Mouse (Mus musculus) ovary, postnatal 10 days (tissue): ENCODE data around the gene Phka1.
"Not testable (repeated sequence)": the region's sequence is repeated elsewhere in the genome, so short reads cannot be mapped to it uniquely, and the experiment has no call there.

Experiments
- DNase-seq: peaks from one replicate; pipeline ENCODE4 v3.0.0; 2022; ENCODE audit warnings: low spot score

Phka1 gene

DNA sequence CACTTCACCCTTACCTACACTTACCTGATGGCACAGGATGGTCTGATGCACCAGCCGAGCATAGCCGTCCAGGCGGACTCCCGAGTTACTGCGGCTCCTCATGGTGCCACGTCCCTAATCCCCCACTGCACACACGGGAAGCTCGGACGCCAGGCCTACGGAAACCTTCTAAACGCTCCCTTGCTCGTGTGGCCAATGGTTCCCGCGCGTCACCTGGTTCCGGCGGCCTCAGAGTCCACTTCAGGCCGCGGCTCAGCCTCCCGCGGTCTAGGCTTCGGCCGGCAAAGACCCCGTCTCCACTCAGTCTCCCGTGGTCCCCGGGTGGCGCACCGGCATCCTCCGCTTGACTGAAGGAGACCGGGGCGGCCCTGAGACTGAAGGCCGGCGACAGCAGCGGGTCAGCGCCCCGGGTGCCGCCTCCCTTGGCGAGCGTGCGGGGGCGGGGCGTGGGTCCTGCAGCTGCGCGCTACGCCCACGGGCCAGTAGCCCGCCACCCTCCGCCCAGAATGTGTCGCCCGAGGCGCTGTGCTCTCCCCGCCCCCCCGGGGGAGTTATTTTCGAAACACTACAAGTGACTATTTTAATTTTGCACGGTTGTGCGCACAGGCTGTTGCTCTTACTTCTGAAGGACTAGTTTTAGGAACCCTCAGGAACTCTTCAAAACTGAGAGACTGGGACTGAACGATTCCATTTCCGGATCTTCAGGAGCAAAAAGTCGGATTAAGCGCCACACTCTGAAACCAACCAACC lies at the start of gene Phka1:
TSS of gene Phka1 (minus strand) at position 424 of the 750 bp plus-strand sequence.
- DNase-seq, result peak; percentile 42

DNA sequence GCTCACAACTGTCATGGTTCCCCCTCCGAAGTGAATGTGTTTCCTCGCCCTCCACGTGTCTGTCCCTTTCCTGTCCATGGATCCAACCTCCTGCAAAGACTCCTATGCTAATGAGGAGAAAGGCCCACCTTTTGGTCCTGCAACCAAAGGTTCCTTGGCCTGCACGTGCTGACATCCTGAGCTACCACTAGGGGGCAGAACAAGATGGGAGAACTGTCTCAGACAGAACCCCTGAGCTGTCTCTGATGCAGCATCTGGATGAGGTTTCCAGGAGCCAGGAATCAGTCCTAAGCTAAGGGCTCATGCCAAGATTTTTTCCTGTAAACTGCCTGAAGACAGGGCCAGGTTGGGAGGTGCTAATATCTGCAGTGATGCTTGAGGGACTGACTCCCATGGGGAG lies 45.2 kb upstream of the Phka1 start:
- DNase-seq, result not testable (repeated sequence)

DNA sequence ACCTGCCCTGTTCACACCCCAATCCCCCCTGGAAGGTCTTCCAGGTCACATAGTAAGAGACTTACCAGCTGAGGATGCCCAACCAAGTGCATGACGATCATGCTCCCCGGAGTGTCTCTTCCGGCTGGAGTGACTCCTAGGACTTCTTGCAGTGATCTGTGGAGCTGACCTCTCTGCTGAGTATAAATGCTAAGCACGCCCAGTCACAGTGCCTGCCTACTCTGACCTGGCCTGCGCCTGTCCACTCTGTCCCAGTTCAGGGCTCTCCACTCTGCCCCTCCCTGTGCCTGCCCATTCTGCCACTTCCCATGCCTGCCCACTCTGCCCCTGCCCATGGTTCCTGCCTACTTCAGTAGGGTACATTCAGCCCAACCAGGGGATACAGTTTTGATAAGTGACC lies 42.8 kb upstream of the Phka1 start, which contains the start of gene Gm3880:
TSS of gene Gm3880 (minus strand) at position 101 of the 400 bp plus-strand sequence.
- DNase-seq, result not testable (repeated sequence)

DNA sequence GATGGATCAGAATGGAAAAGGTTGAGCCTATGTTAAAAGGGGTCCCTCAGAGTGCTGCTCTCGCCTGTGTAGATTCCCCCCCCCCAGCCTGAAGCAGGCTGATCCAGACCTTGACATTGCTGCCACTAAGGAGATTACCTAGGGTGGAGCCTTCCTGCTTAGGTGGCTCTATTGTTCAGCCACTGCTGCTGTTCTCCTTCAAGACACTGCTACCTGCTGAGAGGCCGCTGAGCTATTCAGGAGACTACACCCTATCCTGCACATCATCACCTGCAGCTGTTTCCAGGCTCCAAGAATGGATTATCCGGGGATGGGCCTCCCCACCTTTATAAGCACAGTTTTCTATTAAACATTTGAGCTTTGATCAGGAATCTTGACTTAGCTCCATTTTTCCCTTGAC lies 40.7 kb upstream of the Phka1 start:
- not testable (repeated sequence) for DNase-seq

DNA sequence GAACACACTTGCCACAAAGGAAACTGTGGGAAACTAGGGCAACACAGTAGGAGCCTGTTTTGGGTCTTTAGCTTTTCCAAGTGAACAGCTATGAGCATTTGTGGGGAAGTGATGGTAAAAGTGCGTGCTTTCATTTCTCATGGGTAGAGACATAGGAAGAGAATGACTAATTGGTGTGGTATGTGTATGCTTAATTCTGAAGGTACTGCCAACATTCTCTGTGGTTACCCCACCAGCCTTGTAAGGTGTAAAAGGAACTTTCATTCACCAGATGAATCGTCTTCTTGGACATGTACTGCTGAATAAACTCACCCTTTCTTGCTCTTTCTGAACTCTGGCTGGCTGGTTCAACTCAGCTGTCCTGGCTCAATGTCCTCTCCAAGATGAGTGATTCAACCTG lies 22.6 kb upstream of the Phka1 start:
- no peak for DNase-seq

DNA sequence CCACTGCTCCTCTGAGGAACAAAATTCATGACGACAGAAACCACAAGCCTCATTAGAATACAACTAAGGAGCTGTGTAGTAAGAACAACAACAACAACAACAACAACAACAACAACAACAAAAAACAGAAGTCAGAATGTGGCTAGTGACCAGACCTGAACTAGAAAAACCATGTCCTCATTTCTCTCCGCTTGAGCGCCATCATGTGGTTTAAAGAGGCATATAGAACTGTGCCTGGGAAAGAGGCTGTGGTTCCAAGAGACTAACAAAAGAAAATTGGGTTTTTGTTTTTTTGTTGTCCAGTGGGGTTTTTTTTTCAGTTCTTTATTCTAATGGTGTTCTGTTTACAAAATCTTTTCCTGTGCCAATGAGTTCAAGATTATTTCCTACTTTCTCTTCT lies 16.7 kb upstream of the Phka1 start:
- no peak for DNase-seq

DNA sequence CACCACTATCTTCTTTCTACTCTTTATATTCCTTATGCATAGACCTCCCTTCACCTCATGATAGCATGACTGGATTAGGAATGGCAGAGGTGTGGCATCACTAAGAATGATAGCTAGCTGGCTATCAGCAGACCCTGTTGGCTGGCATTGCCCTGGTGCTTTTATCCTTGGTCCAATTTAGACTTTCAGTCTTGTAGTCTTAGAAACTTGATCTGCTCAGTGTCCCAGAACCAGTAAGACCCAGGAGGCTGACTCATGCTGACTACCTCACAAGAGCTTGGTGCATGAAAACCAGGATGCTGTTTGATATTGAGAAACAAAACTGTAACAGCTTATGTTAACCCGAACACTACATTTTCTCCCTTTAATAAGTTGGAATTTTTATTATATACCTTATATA lies 1.6 kb upstream of the Phka1 start:
- no peak for DNase-seq

DNA sequence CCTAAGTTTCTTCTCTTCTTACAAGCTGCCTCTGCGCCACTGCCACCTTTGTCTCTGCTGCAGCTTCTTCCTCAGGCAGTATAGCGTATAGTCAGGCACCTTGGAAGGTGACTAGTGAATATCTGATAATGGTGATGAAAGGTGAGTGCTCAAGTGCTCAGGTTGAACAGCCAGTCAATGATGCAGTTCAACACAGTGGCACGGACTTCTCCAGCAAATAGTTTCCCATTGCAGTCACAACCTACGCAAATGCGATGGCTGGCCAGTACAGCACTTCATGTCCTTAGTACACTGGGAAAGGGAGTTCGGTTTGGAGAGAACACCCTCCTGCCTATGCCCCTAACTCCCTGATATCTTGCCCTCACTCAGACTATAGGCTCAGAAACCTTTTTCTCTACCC lies 1.1 kb upstream of the Phka1 start:
- no peak for DNase-seq

DNA sequence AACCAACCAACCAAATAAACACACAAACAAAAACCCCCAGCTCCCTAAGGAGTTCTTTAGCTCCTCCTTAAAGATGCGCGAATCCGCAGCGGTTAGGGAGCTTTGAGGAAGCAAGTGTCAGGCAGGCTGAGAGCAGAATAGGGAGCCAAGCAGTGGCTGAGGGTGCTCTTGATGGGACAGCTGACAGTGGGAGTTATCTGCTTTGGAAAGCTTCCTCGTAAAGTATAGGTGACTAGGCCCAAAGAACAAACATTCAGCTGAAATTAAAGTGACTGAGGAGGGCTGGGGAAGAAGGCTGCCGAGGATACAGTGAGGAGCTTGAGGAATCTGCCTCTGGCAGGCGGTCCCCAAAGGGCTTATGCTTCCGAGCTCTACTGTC lies 516 bp upstream of the Phka1 start:
- no peak for DNase-seq

DNA sequence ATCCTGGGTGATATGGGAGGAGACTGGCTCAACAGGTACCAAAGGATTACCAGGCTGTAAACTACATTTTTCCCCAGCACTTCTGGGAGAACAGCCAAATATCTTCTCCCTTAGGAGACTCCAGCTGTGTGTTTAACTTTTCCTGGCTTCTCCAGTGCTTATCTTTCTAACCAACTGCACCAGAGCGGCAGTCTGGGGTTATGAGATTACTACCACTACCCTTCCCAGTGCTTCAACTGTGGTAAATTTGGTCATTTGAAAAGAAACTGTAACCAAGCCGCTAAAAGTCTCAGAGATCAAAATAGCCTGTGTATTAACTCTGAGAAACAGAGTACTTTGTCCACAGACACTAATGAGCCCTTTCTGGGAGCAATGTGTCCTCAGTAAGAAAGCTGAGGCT lies 42.8 kb downstream of the Phka1 start:
- DNase-seq, result no peak

DNA sequence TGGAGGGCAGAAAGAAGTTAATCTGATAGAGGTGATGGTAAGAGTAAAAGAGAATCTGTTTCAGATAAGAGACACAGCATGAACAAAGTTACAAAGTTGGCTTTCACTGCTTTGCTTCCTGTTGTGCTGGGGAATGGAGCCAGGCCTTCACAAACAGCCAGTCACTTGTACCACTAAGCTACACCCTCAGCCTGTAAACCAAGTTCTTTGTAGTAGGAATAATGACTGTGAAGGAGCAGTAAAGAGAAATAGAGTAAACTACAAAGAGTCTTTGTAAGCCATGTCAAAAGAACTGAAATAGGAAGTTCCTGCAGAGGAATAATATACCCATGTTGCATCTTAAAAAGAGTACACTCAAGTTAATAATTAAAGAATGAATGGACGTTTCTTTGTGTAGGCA lies 55.5 kb downstream of the Phka1 start:
- DNase-seq, result no peak

DNA sequence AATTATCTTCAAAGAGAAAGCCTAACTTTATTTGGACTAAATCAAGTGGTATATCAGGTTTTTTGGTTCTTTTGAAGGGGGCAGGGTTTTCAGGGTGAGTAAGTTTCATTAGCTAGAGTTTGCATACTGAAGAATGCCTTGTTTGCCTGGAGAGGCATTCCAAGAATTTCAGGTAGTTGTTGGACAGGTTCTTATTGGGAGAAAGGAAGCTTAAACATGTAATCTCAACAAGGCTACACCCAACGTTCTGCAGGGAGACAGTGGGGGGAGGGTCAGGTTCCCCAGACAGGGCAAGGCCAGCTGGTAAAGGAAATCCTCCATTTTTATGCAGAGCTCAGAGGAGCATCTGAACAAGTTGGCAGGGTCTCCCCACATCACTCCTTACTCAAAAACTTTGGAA lies 72.9 kb downstream of the Phka1 start:
- DNase-seq, result no peak

DNA sequence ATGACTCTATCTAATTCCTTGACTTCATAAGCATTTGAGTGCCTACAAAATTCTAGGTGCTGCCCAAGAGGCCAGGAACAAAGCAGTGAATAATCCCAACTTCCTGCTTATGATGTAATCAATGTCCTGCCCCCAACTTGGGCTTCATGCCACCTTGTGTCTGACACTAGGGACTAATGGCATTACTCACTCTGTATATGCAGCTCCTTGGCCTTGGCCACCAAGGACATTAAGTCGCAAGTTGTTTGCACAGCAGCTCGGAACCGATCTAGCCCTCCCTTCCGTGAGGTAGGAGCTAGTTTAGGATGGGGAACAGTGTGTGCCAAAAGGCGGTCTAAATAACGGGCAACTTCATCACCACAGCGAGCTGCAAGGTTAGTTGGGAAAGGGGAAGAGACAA lies 87.1 kb downstream of the Phka1 start:
- DNase-seq, result no peak

DNA sequence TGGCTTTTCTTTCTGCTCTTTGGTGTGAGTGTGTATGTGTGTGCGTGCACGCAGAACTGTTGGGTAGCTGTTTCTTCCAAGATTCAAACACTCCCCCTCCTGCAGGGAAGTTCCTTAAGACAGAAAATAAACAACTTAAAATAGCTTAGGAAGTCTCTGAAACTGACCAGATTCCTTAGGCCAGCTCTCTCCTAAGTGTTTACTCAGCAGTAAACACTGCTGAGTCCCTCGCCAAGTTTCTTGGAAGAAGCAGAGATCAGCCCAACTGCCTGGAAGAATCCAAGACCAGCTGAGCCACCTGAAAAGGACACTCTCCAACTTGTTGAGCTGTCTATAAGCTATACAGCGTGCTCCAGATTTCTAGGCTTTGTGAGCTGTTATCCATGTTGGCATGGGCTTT lies 134.8 kb downstream of the Phka1 start:
- DNase-seq, result no peak

DNA sequence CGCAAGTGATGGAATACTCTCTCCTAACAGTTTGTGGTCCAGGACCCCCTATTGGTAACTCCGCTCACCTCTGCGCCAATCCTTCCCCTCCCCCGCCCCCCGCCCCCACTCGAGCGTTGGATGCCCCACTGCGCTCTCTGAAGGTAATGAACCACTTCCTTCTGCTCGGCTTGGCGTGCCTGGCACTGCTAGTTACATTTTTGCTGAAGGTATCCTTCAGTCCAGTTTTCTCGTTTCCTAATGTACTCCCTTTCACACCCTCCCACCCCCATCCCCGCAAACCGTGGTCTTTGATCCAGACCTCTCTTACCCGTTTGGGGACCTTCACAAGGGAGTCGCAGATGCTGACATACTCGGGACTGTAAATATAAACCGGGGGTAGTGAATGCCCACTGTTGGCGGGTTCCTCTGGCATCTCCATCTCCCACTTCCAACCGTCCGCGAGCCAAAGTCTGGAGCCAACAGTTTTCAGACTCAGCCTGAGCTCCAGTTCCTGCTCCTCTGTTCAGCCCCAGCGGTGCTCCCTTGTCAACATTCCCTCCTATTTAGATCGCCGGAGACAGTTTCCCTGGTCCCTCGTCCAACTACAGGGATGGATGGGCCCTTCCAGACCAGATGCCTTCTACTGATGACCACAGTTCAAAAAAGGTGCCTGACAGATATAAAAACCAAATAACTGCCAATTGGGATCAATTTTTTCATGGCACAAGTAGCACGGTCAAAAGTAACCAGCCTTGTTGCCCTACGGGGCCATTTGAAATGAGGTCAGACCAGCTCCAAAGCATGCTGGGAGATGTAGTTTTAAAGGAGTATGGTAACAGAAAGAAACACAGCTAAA lies 139.2 kb downstream of the Phka1 start, which contains the start of gene Hdac8:
TSS of gene Hdac8 (minus strand) at position 716 of the 838 bp plus-strand sequence.
- peak; percentile 29 for DNase-seq

DNA sequence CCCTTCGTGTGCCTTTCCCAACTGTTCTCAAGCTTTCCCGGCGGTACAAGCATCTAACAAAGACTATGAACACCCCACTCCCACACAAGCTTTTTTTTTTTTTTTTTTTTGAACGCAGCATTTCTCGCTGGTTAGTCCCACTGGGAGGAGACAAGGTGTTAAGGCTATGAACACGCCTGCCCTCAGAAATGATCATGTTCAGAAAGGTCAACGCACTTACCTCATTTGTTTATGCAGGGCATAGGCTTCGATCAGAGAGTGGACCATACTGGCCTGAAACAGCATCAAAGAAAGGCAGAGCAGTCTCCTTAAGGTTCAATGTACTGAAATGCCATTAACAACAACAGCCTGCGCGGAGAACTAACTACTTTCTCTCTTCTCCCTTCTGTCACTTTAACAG lies 139.9 kb downstream of the Phka1 start:
- no peak for DNase-seq

DNA sequence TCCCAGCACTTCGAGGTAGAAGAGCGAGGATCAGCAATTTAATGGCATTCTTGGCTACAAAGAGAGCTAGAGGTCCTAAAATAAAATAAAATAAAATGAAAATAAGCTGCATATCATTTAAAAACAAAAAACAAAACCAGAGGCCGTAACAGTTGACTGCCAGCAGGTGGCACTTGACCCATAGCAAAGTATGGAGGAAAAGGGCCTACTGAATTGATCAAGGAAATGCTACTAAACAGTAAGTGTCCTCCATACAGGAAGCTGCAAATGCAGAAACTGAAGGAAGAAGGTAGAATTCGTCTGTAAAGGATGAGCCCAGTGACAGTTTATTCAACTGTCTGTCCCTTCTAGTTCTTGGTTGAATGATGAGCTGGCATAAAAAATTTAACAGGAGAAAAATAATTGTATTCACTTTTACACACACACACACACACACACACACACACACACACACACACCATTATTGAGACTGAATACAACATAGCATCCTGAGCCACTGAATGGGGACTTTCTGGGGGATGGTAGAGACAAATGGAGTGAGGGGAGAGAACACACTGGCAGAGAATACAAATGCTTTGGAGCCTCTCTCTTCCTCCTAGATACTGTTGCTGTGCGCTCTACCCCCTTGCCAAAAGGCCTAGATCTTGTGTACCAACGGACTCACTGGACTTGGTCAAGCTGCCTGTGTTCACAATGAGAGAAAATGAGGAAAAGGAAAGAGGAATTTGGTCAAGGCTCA lies 149.9 kb downstream of the Phka1 start:
- no peak for DNase-seq

DNA sequence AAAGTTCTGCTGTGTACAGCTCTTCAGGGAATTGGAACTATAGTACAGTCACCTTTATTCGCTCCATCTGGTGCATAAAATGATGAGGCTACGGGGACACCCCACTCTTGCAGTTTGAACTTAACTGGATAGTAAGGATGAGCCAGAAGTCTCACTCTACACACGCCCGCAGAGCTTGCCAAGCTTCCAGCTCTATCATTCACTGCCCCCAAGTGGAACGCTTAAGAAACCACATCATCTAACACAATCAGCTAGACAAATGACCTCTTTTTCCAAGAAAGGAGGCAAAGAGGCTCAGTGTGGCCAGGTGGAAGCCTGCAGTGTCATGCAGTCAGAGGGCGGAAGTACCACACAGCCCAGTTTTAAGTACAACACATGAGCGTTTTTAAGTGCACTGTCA lies 158.5 kb downstream of the Phka1 start:
- DNase-seq, result no peak

DNA sequence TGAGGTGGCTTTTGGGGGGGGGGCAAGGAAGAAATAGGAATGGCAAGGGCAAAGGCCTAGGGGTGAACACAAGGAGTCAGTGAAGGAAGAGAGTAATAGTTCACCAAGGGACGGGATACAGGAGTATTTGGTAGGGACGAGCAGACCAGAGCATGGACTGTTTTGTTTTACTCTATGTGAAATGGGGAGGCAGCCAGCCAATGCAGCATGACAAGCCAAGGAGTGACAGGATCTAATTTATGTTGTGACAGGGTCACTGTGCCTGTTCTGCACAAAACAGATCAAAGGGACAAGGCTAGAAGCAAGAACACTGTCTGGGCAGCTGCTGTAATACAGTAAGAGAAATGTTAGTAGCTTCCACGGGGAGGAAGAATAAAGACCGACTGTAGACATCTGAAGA lies 164.4 kb downstream of the Phka1 start:
- no peak for DNase-seq

DNA sequence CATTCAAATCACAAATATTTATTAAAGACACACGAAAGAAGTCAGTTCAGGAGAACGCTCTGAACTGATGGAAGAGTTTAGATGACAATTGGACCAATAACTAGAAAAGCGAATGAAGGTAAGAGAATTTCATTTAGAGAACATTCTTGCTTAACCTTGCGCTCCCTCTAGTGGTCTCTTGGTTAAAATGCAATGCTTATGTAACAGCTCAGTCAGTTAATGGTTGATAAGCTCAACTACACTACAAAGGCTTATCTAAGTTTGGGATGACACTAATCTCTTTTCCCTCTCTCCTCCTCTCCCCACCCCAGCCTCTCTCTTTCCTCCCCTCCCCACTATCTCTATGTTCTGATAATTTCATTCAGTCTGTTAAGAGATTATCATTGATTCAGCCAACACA lies 165.1 kb downstream of the Phka1 start:
- no peak for DNase-seq

DNA sequence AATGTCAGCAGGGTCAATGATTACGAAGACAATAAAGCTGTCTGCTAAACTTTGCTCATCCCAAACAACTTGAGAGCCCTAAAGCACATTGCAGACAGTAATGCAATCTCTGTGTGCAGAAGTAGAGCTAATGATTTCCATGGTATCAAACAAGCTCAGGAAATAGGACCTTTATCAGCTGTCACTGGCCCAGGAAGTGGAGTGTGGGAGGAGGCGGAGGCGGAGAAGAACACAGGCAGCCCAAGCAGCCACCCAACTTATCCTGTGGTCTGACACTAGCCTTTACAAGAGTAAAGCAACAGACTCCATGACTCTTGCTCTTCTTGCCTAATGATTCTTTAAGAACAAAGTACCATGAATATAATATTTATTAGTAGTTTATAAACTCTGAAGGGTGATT lies 165.6 kb downstream of the Phka1 start:
- no peak for DNase-seq

DNA sequence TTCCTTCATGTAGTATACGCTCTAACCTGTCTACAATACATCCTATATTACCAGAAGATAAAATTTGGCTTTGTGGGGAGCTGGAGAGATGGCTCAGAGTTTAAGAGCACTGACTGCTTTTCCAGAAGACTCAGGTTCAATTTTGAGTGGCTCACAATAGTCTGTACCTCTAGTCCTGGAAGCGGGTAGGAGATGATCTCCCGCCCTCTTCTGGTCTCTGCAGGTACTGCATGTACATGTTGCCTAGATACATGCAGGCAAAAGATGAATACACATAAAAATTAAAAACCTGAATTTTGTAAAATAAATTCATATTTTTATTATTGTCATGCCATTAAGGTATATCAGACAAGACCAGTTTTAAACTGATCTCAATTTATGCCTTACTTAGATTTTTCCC lies 167.3 kb downstream of the Phka1 start:
- DNase-seq, result peak; percentile 29

DNA sequence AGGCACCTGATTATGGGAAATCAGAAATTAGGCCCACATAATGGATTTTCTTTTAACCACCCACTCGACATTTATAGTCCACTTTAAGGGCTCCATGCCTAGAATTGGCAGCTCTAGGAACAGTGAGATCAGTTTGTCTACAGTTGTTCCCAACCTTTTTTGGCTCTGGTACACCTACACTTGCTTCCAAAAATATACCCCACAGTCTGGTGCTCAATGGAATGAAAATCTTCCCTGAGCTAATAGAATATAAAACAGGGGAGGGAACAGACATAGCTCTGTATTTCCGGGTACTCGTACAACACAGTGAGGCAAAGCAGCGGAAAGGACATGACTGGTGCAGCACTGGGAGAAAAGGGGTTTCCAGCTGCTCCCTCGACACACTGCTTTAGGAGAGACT lies 168.5 kb downstream of the Phka1 start:
- DNase-seq, result no peak
